In the genomic region with DNA sequence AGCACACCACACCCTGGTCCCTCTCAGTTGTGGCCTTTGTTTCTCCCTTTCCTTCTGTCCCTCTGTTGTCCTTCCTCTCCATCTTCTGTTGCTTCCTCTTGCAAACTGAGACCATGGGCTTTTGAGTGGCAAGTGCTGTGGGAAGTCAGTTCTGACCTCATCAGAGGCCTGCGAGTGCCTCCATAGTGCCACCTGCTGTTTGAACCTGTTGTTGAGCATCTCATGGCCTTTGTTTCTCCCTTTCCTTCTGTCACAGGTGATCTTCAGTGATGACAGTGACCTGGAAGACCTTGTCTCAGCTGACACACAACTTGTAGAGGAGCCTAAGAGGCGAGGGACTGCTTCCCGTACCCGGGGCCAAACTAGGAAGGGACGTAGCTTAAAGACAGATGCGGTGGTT, we compare ENCODE assay signal across 7 mouse cellular contexts. TPM values are rescaled to one million over a fixed set of nuclear protein-coding genes. Genes with fewer than 3 reads are reported as not detected.
DNase-seq lines count a peak whose midpoint lies in the region; ATAC-seq and TF ChIP-seq lines count a peak whose summit lies in the region.

No protein-coding gene starts in this region.

- peak; percentile 75 for TF ChIP-seq CTCF in hindbrain, postnatal 0 days (IDR thresholded peaks at IDR 0.05; ENCODE audit: low read depth)

- H3K9me3 ChIP-seq in embryonic facial prominence, embryonic 10.5 days, result no peaks in the 10 kb centered on the region
- no peaks in the 10 kb centered on the region for H3K9me3 ChIP-seq in hindbrain, postnatal 0 days (ENCODE audit: low read length)

- H3K4me3 ChIP-seq in embryonic facial prominence, embryonic 10.5 days, result 0 out of 2 replicates have a peak overlapping the region, but pooled peaks have one; percentile 16
- no peak overlapping the region for H3K4me3 ChIP-seq in hindbrain, postnatal 0 days (ENCODE audit: low read length)

- H3K36me3 ChIP-seq in embryonic facial prominence, embryonic 10.5 days (replicated peaks), result peaks cover 96% of the 10 kb centered on the region
- H3K36me3 ChIP-seq in hindbrain, postnatal 0 days (ENCODE audit: insufficient read depth, low read length), result no peaks in the 10 kb centered on the region

- no peak overlapping the region for H3K27ac ChIP-seq in embryonic facial prominence, embryonic 10.5 days (replicated peaks)
- H3K27ac ChIP-seq in hindbrain, postnatal 0 days, result no peak overlapping the region

- no peak for ATAC-seq in hindbrain, postnatal 0 days

- peak; percentile 33 for DNase-seq in ovary, postnatal 36 days (ENCODE audit: low spot score)
- DNase-seq in ovary, postnatal 10 days (ENCODE audit: low spot score), result no peak
- peak; percentile 67 for DNase-seq in adipocyte (ENCODE audit: low spot score)
- peak; percentile 59 for DNase-seq in embryonic facial prominence, embryonic 10.5 days (ENCODE audit: low spot score)
- DNase-seq in hindbrain, postnatal 0 days (ENCODE audit: low spot score), result peak; percentile 71
- DNase-seq in lung, adult 18-20 months, result peak; percentile 69 to 76
- DNase-seq in right cerebral cortex, adult 2 months (ENCODE audit: low spot score in 2 of 2), result peak; percentile 72 to 77

- peaks cover 4% of the 10 kb centered on the region; the same call in 1 of the 2 replicates for H3K4me1 ChIP-seq in embryonic facial prominence, embryonic 10.5 days
- H3K4me1 ChIP-seq in hindbrain, postnatal 0 days (ENCODE audit: insufficient read depth, low read length), result no peaks in the 10 kb centered on the region

- H3K27me3 ChIP-seq in embryonic facial prominence, embryonic 10.5 days (replicated peaks; ENCODE audit: low read depth, poor library complexity, severe bottlenecking), result no peaks in the 10 kb centered on the region
- no peaks in the 10 kb centered on the region for H3K27me3 ChIP-seq in hindbrain, postnatal 0 days (ENCODE audit: insufficient read depth, low read length)

- no peak overlapping the region for H3K9ac ChIP-seq in hindbrain, postnatal 0 days (replicated peaks; ENCODE audit: low read length)

- WGBS in embryonic facial prominence, embryonic 10.5 days, result 86% methylated on average over 6 of the region's 6 CpGs
- 84% methylated on average over 6 of the region's 6 CpGs for WGBS in hindbrain, postnatal 0 days

- H3K4me2 ChIP-seq in hindbrain, postnatal 0 days (ENCODE audit: low read depth, low read length), result no peak overlapping the region

RNA-seq across cellular contexts. Expression of a gene that starts 9.7 kb away (rescaled TPM):
- 353 and 356 TPM in 2 replicates for polyA plus RNA-seq in embryonic facial prominence, embryonic 10.5 days (2016; fragmentation: Nextera tagmentation; extraction: Ambion mirVana)
- total RNA-seq in hindbrain, postnatal 0 days (2014; rRNA removed), result 119 and 139 TPM in 2 replicates
- 531 and 540 TPM in 2 replicates for polyA plus RNA-seq in hindbrain, postnatal 0 days (2015; fragmentation: Nextera tagmentation; extraction: Ambion mirVana)

RNA-seq across cellular contexts. Expression of a gene that starts 15.2 kb away (rescaled TPM):
- polyA plus RNA-seq in embryonic facial prominence, embryonic 10.5 days (2016; fragmentation: Nextera tagmentation; extraction: Ambion mirVana), result 123 and 126 TPM in 2 replicates
- 56.5 and 58.0 TPM in 2 replicates for total RNA-seq in hindbrain, postnatal 0 days (2014; rRNA removed)
- polyA plus RNA-seq in hindbrain, postnatal 0 days (2015; fragmentation: Nextera tagmentation; extraction: Ambion mirVana), result 78.8 and 79.8 TPM in 2 replicates

RNA-seq across cellular contexts. Expression of a gene that starts 20.2 kb away (rescaled TPM):
- 55.4 and 57.6 TPM in 2 replicates for polyA plus RNA-seq in embryonic facial prominence, embryonic 10.5 days (2016; fragmentation: Nextera tagmentation; extraction: Ambion mirVana)
- 5.3 and 7.3 TPM in 2 replicates for total RNA-seq in hindbrain, postnatal 0 days (2014; rRNA removed)
- polyA plus RNA-seq in hindbrain, postnatal 0 days (2015; fragmentation: Nextera tagmentation; extraction: Ambion mirVana), result 2.3 and 3.8 TPM in 2 replicates

RNA-seq across cellular contexts. Expression of a gene that starts 34.3 kb away (rescaled TPM):
- polyA plus RNA-seq in embryonic facial prominence, embryonic 10.5 days (2016; fragmentation: Nextera tagmentation; extraction: Ambion mirVana), result 135 and 137 TPM in 2 replicates
- 19.4 and 25.4 TPM in 2 replicates for total RNA-seq in hindbrain, postnatal 0 days (2014; rRNA removed)
- polyA plus RNA-seq in hindbrain, postnatal 0 days (2015; fragmentation: Nextera tagmentation; extraction: Ambion mirVana), result 31.4 and 36.4 TPM in 2 replicates

RNA-seq across cellular contexts. Expression of a gene that starts 37.0 kb away (rescaled TPM):
- 63.2 and 66.4 TPM in 2 replicates for polyA plus RNA-seq in embryonic facial prominence, embryonic 10.5 days (2016; fragmentation: Nextera tagmentation; extraction: Ambion mirVana)
- 50.7 and 52.3 TPM in 2 replicates for total RNA-seq in hindbrain, postnatal 0 days (2014; rRNA removed)
- polyA plus RNA-seq in hindbrain, postnatal 0 days (2015; fragmentation: Nextera tagmentation; extraction: Ambion mirVana), result 67.9 and 68.3 TPM in 2 replicates

Comparison
In these comparisons a context has a peak if more than half of its experiments do, and no peak if none do; other contexts are left out.
1. RNA of a gene that starts 20.2 kb away (polyA plus RNA-seq): 55.4 to 57.6 TPM in embryonic facial prominence, embryonic 10.5 days; 2.3 to 3.8 TPM in hindbrain, postnatal 0 days; every median in the first group is over 10 times any median in the second.